Mouse (Mus musculus) ES-E14 (cell line): ENCODE results near the gene Zp3.

Experiments used
- CHD2 ChIP-seq: IDR thresholded peaks from 2 replicates; pipeline ENCODE4 v1.6.1; 2014; ENCODE audit warnings: mild to moderate bottlenecking, low read depth, low read length, inconsistent platforms
- HCFC1 ChIP-seq: IDR thresholded peaks from 2 replicates; pipeline ENCODE4 v1.6.1; 2012; ENCODE audit warnings: low read length, inconsistent platforms, borderline replicate concordance; ENCODE audit not compliant: insufficient read depth
- ZC3H11A ChIP-seq: IDR thresholded peaks from 2 replicates; pipeline ENCODE4 v1.6.1; 2012; ENCODE audit warnings: low read depth, mild to moderate bottlenecking, inconsistent platforms, low read length, borderline replicate concordance
- ZNF384 ChIP-seq: IDR thresholded peaks from 2 replicates; pipeline ENCODE4 v1.6.1; 2012; ENCODE audit warnings: low read depth, low read length, inconsistent platforms

DNA sequence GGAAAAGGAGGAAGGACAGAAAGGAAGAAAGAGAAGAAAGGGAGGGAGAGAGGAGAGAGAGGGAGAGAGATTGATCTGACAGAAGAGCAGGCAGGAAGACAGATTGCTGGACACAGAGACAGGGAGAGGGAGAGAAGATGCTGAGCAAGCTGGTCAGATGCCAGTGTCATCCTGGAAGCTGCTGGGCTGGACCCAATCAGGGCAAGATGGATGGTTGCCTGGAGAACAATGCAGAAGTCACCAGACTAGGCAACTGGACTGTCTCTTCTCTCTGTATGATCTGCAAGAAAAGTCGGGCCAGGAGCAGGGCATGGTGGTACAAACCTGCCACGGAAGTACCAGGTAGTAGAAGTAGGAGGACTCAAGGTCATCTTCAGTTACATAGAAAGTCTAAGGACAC is 27.1 kb upstream of the Zp3 start:
- TF ChIP-seq HCFC1 = no peak
- TF ChIP-seq CHD2 = no peak
- no peak for TF ChIP-seq ZC3H11A
- TF ChIP-seq ZNF384 = no peak
